Mouse (Mus musculus): Measurements from ENCODE around the gene Nostrin.

- no peak for TF ChIP-seq TAL1 (conservative IDR thresholded peaks at IDR 0.05; ENCODE audit: low read depth, low read length)
- TF ChIP-seq CTCF (IDR thresholded peaks at IDR 0.05; ENCODE audit: low read depth, low read length) = no peak
- no peak for TF ChIP-seq GATA1 (IDR thresholded peaks at IDR 0.05; ENCODE audit: borderline replicate concordance, low read length)
- no peak for TF ChIP-seq POLR2AphosphoS5 (IDR thresholded peaks at IDR 0.05; ENCODE audit: insufficient replicate concordance, low read depth, low read length)
- no peak for TF ChIP-seq GATA2 (IDR thresholded peaks at IDR 0.05; ENCODE audit: borderline replicate concordance, low read depth, low read length)
Observed at GRCm38 (mm10) chr2:69125425-69125824, 10.2 kb upstream of the Nostrin start.

All from G1E (cell line).